Mouse (Mus musculus) kidney, adult 2 months (tissue): ENCODE measurements at regions not wholly inside any gene's neighbourhood (a gene's known extent, or its start where the extent isn't known, plus 50 kb on each side); places are given as distances from the start of the nearest gene placed in this dataset.

ENCODE experiments used
- DNase-seq: peaks from one replicate; pipeline ENCODE4 v3.0.0; 2021
- H3K27ac ChIP-seq: fragments of 200-500 bp; 2 replicates; pipeline ENCODE4 v1.5.1; 2012; ENCODE audit warnings: low read depth, low read length, control low read depth, inconsistent platforms; ENCODE audit not compliant: insufficient read depth
- H3K27me3 ChIP-seq: fragments of 200-500 bp; replicated peaks from 2 replicates; pipeline ENCODE4 v1.6.1; 2012; ENCODE audit warnings: mild to moderate bottlenecking, moderate library complexity, low read length, inconsistent platforms; ENCODE audit not compliant: control insufficient read depth, insufficient read depth
- H3K36me3 ChIP-seq: fragments of 200-500 bp; 2 replicates; pipeline ENCODE4 v1.6.1; 2012; ENCODE audit warnings: mild to moderate bottlenecking, moderate library complexity, low read length, inconsistent platforms; ENCODE audit not compliant: control insufficient read depth, insufficient read depth
- H3K4me1 ChIP-seq: fragments of 200-500 bp; 2 replicates; pipeline ENCODE4 v1.6.1; 2011; ENCODE audit warnings: low read length; ENCODE audit not compliant: control insufficient read depth, insufficient read depth
- H3K4me3 ChIP-seq: fragments of 200-500 bp; 2 replicates; pipeline ENCODE4 v1.5.1; 2011; ENCODE audit warnings: mild to moderate bottlenecking, low read depth, low read length, control low read depth; ENCODE audit not compliant: insufficient read depth
- CTCF ChIP-seq: fragments of 200-500 bp; conservative IDR thresholded peaks from 2 replicates; pipeline ENCODE4 v1.5.1; 2011; ENCODE audit warnings: low read depth, mild to moderate bottlenecking, control low read depth, low read length, moderate library complexity, mixed read lengths; ENCODE audit not compliant: insufficient read depth, insufficient read length
- POLR2A ChIP-seq: fragments of 200-500 bp; IDR thresholded peaks from one replicate; pipeline ENCODE4 v1.6.1; 2011; ENCODE audit warnings: low read depth, low read length, control low read depth
- WGBS: fragments of 180-500 bp; shearing (Covaris S2); methylation state at CpG from one replicate; pipeline ENCODE4 v1.1.7; 2018; 5-methylcytosine and 5-hydroxymethylcytosine counted together

GRCm38 (mm10) chr8:15367063-15367462 lies 321.2 kb upstream of the BB014433 start:
- no peak for DNase-seq
- no peak for TF ChIP-seq CTCF
- TF ChIP-seq POLR2A = no peak

DNA sequence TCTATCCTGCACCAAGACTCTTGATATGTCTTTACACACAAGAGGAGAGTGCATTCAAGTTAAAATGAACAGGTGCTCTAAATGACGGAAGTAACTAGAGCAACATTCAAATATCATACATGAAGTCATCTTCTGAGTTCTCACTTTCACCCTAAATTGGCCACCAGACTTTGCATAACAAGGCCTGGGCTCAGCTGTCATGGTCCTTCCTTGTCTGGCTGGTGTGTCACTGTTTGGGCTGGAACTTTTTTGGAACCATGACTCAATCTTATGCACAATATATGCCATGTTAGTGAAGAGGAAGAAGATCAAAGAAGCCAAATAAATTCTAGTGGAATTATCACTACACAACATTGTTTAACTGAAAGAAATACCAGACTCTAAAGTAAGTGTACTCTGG lies 318.7 kb upstream of the BB014433 start:
- 98% methylated on average over 1 of the region's 1 CpGs for WGBS
- no peak for DNase-seq
- H3K27ac ChIP-seq = no peak overlapping the region
- no peaks in the 10 kb centered on the region for H3K27me3 ChIP-seq
- H3K4me3 ChIP-seq = no peak overlapping the region
- no peak for TF ChIP-seq POLR2A
- TF ChIP-seq CTCF = no peak
- no peaks in the 10 kb centered on the region for H3K36me3 ChIP-seq
- no peaks in the 10 kb centered on the region for H3K4me1 ChIP-seq

More at GRCm38 (mm10) chr8:15367063-15367462, 321.2 kb upstream of the BB014433 start:
- Histone ChIP-seq H3K4me3 (no peak overlapping the region), H3K4me1 (no peaks in the 10 kb centered on the region), H3K36me3 (no peaks in the 10 kb centered on the region), H3K27me3 (no peaks in the 10 kb centered on the region), H3K27ac (no peak overlapping the region)
- WGBS = 65% methylated on average over 2 of the region's 2 CpGs

DNA sequence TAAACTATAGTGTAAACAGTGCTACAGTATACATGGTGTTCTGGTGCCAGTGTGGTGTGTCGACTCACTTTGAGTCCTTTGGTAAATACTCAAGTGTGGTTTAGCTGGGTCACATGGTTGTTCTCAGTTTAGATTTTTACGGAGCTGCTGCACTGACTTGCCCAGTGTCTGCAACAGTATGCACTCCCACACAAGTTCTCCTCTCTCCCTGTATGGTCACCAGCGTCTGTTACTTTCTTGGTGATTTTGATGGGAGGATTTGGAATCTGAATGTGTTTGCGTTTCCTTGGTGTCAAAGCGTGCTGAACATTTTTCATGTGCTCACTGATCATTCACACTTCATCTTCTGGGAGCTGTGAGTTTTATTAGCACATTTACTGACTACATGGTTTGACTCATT lies 298.3 kb upstream of the BB014433 start:
- no peak for TF ChIP-seq POLR2A
- H3K4me3 ChIP-seq = no peak overlapping the region
- WGBS = 61% methylated on average over 5 of the region's 5 CpGs
- no peaks in the 10 kb centered on the region for H3K4me1 ChIP-seq
- DNase-seq = no peak
- H3K27me3 ChIP-seq = no peaks in the 10 kb centered on the region
- H3K27ac ChIP-seq = no peak overlapping the region
- H3K36me3 ChIP-seq = no peaks in the 10 kb centered on the region

DNA sequence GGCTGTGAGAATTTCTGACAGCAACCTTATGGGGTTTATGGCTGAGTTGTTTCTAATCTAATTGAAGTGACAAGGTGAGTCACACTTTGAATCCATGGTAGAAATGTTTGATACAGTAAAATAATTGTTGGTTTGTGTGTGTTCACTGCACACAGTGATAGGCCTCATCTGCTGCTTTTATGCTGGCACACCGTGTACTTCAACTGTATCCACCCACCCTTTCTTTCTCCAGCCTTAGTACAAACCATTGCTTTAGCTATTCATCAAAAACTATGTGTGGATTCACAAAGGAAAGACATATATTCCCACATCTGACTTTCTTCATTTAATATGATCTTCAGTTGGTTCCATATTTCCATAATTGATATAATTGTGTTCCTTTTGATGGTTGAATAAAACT lies 297.7 kb upstream of the BB014433 start:
- no peaks in the 10 kb centered on the region for H3K27me3 ChIP-seq
- WGBS = 39% methylated on average over 1 of the region's 1 CpGs
- no peak for TF ChIP-seq POLR2A
- TF ChIP-seq CTCF = no peak
- no peaks in the 10 kb centered on the region for H3K36me3 ChIP-seq
- no peaks in the 10 kb centered on the region for H3K4me1 ChIP-seq
- H3K27ac ChIP-seq = no peak overlapping the region
- DNase-seq = no peak
- no peak overlapping the region for H3K4me3 ChIP-seq

DNA sequence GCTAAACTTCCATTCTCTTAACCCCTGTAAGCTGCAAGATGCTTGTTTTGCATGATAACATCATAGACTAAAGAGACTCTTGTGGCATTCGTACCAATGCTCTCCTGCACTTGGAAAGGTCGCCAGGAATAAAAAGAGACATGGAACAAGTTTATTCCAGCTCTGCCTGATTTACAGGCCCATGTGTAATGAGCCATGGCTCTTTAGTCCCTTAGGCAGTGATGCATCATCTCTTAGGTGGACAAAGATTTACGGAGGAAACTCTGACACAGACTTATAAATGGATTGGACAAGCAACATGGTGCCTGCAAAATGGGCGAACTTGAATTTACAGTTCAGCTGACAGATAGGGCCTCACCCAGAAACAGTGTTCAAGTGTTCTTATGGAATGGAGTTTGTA lies 288.7 kb upstream of the BB014433 start:
- DNase-seq = no peak
- no peaks in the 10 kb centered on the region for H3K4me1 ChIP-seq
- WGBS = 33% methylated on average over 4 of the region's 4 CpGs
- no peak overlapping the region for H3K4me3 ChIP-seq
- no peak for TF ChIP-seq CTCF
- no peak for TF ChIP-seq POLR2A
- H3K27me3 ChIP-seq = no peaks in the 10 kb centered on the region
- no peak overlapping the region for H3K27ac ChIP-seq
- H3K36me3 ChIP-seq = no peaks in the 10 kb centered on the region

DNA sequence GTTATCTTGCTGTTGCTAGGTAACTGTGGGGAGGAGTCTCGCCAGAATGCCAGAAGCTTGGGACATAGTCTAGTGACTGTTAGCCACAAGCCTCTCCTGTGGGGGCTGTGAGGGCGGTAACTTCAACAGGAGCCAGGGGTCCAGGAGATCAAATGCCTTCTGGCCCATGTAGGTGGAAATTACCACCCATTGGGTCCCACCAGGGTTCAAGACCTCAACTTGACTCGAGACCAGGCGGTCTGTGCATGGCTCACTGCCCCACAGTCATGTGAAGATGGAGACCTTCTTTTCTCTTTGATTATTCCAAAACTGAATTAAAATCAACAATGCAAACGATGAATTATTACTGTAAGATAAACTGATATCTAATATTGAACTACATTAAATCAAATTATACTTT lies 281.4 kb upstream of the BB014433 start:
- Histone ChIP-seq H3K4me1 (no peaks in the 10 kb centered on the region), H3K27me3 (no peaks in the 10 kb centered on the region), H3K27ac (no peak overlapping the region), H3K36me3 (no peaks in the 10 kb centered on the region), H3K4me3 (no peak overlapping the region)
- WGBS = 47% methylated on average over 5 of the region's 5 CpGs
- TF ChIP-seq CTCF = no peak
- TF ChIP-seq POLR2A = no peak
- DNase-seq = no peak

DNA sequence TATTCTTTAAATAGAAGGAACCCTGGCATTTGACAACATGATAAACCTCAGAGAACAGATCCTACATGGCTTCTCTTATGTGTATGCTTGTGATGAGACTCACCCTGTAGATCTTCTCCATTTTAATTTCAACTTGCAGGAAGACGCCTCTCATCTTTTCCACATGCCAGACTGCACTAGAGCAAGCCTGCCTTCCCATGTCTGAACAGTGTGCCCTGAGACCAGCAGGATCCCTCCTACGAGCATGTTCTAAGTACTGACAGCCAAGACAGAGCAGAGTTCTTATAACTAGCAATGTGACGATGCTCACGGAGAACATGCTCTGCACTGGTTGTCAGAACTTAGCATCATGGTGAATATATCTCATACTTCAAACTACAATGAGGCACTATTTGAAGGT lies 277.5 kb upstream of the BB014433 start:
- H3K27ac ChIP-seq = no peak overlapping the region
- no peak for TF ChIP-seq CTCF
- no peak for TF ChIP-seq POLR2A
- no peaks in the 10 kb centered on the region for H3K36me3 ChIP-seq
- H3K27me3 ChIP-seq = no peaks in the 10 kb centered on the region
- WGBS = 79% methylated on average over 4 of the region's 4 CpGs
- H3K4me3 ChIP-seq = no peak overlapping the region
- no peaks in the 10 kb centered on the region for H3K4me1 ChIP-seq
- no peak for DNase-seq
